In genomic region chrX:20264370-20264769, GRCm38 (mm10) we compare ENCODE assay signal across 32 mouse cellular contexts.
"Had no signal": no experiment of that assay in that cellular context is flagged by ENCODE, and none has a peak within 500 bp of the region (broad histone marks: within the 10 kb centered on the region; RNA-seq: fewer than 3 reads in every experiment).

No protein-coding gene starts in this region.

- H3K27me3 ChIP-seq: limb, embryonic 12.5 days; limb, embryonic 13.5 days; limb, embryonic 15.5 days; liver, embryonic 12.5 days; liver, embryonic 13.5 days; liver, embryonic 15.5 days; lung, embryonic 15.5 days; megakaryocyte, embryonic 14.5 days; midbrain, embryonic 12.5 days; midbrain, embryonic 13.5 days; midbrain, embryonic 15.5 days; neural tube, embryonic 12.5 days had no signal

- DNase-seq: left cerebral cortex, postnatal 4 days; liver; liver, embryonic 13.5 days; liver, postnatal 0 days; lung, adult 18-20 months; lung, adult 2 months; lung, embryonic 14.5 days; lung, postnatal 10 days; lung, postnatal 14 days; lung, postnatal 36 days; lung, postnatal 4 days; midbrain, embryonic 14.5 days had no signal

- H3K4me2 ChIP-seq: limb, embryonic 12.5 days; limb, embryonic 13.5 days; limb, embryonic 15.5 days; liver, embryonic 11.5 days; liver, embryonic 12.5 days; liver, embryonic 13.5 days; liver, embryonic 15.5 days; lung, embryonic 14.5 days; lung, embryonic 15.5 days; midbrain, embryonic 11.5 days; midbrain, embryonic 12.5 days; midbrain, embryonic 13.5 days; midbrain, embryonic 15.5 days; neural tube, embryonic 12.5 days had no signal

- H3K9me3 ChIP-seq: limb, embryonic 10.5 days; limb, embryonic 12.5 days; limb, embryonic 13.5 days; limb, embryonic 15.5 days; liver, embryonic 12.5 days; liver, embryonic 13.5 days; liver, embryonic 15.5 days; lung, embryonic 15.5 days; megakaryocyte, embryonic 14.5 days; midbrain, embryonic 10.5 days; midbrain, embryonic 12.5 days; midbrain, embryonic 13.5 days; midbrain, embryonic 15.5 days; neural tube, embryonic 12.5 days had no signal

- H3K36me3 ChIP-seq: limb, embryonic 10.5 days; limb, embryonic 12.5 days; limb, embryonic 13.5 days; limb, embryonic 15.5 days; liver, embryonic 12.5 days; liver, embryonic 13.5 days; liver, embryonic 15.5 days; lung, embryonic 15.5 days; midbrain, embryonic 10.5 days; midbrain, embryonic 12.5 days; midbrain, embryonic 13.5 days; midbrain, embryonic 15.5 days; neural tube, embryonic 12.5 days had no signal

- H3K4me3 ChIP-seq: limb, embryonic 10.5 days; limb, embryonic 12.5 days; limb, embryonic 13.5 days; limb, embryonic 15.5 days; liver, embryonic 12.5 days; liver, embryonic 13.5 days; liver, embryonic 15.5 days; lung, embryonic 15.5 days; megakaryocyte, embryonic 14.5 days; midbrain, embryonic 10.5 days; midbrain, embryonic 12.5 days; midbrain, embryonic 13.5 days; midbrain, embryonic 15.5 days; myocyte; neural tube, embryonic 12.5 days had no signal

- H3K4me1 ChIP-seq: limb, embryonic 10.5 days; limb, embryonic 12.5 days; limb, embryonic 13.5 days; limb, embryonic 15.5 days; liver, embryonic 12.5 days; liver, embryonic 13.5 days; liver, embryonic 15.5 days; lung, embryonic 15.5 days; megakaryocyte, embryonic 14.5 days; midbrain, embryonic 10.5 days; midbrain, embryonic 12.5 days; midbrain, embryonic 13.5 days; midbrain, embryonic 15.5 days; neural tube, embryonic 12.5 days had no signal

- H3K27ac ChIP-seq: limb, embryonic 10.5 days; limb, embryonic 12.5 days; limb, embryonic 13.5 days; limb, embryonic 15.5 days; liver, embryonic 12.5 days; liver, embryonic 13.5 days; liver, embryonic 14.5 days; liver, embryonic 15.5 days; lung, embryonic 15.5 days; macrophage; midbrain, embryonic 10.5 days; midbrain, embryonic 12.5 days; midbrain, embryonic 13.5 days; midbrain, embryonic 15.5 days; neural tube, embryonic 12.5 days had no signal

- H3K9ac ChIP-seq: limb, embryonic 12.5 days; limb, embryonic 13.5 days; limb, embryonic 15.5 days; liver, embryonic 12.5 days; liver, embryonic 13.5 days; liver, embryonic 14.5 days; liver, embryonic 15.5 days; liver, postnatal 0 days; lung, embryonic 14.5 days; lung, embryonic 15.5 days; midbrain, embryonic 12.5 days; midbrain, embryonic 13.5 days; midbrain, embryonic 15.5 days; neural tube, embryonic 12.5 days had no signal

- ATAC-seq: liver, embryonic 12.5 days; liver, postnatal 0 days; lung, postnatal 0 days; midbrain, embryonic 13.5 days; midbrain, embryonic 15.5 days; midbrain, embryonic 16.5 days had no signal
